Mouse (Mus musculus) gastrocnemius, adult 2 months (tissue): ENCODE data around the gene Tssk1. TPM values are rescaled to one million over a fixed set of nuclear protein-coding genes. Genes with fewer than 3 reads are reported as not detected.
A peak's percentile ranks its signal among the peaks of the same experiment; 100 is the strongest.

Source experiments
- DNase-seq: peaks from one replicate; pipeline ENCODE4 v3.0.0; 2022
- H3K27ac ChIP-seq: fragments of 200-600 bp; 2 replicates; pipeline ENCODE4 v1.8.1; 2022; ENCODE audit warnings: mild to moderate bottlenecking
- H3K4me3 ChIP-seq: fragments of 200-600 bp; 2 replicates; pipeline ENCODE4 v1.8.1; 2022; ENCODE audit warnings: mild to moderate bottlenecking, moderate library complexity
- CTCF ChIP-seq: fragments of 200-600 bp; IDR thresholded peaks from 2 replicates; pipeline ENCODE4 v1.8.1; 2022; ENCODE audit warnings: antibody characterized with exemption, mild to moderate bottlenecking, moderate library complexity
- intact Hi-C: fragments of 180-260 bp; cut with DNase I; formaldehyde crosslinking; loops from one replicate; pipeline ENCODE4 v1.15.1; 2025
- long read RNA-seq, 2 experiments: library from polyadenylated mRNA; stranded (forward); transcript quantifications; one replicate each; pipeline ENCODE4 v2.0.0; 2021
- total RNA-seq, 2 experiments: library from RNA; stranded (reverse); gene quantifications; 2 replicates each; pipeline ENCODE4 v1.2.3; 2021

The Tssk1 gene
- total RNA-seq: under 1 TPM; 0.10 to 0.17 TPM
- long read RNA-seq, experiment 1: 0 reads
- long read RNA-seq, experiment 2: 0 reads

DNA sequence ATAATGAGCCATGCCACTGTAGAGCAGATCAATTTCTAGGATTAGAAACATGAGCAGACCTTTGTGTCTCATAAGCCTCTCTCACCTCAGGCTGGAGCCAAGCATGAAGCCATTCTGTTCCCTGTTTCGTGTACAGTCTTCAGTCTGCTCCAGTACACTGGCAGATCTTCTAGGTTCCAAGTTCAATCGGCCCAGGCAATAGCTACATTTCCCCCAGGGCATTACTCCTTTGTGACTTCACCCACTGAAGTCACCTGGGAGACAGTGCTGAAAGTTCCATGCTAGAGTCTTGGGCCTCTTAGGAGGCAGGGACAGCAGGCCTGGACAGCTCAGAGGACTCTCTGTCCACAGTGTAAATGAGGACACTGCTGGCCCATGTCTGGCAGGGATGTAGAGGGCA, at the start of gene Tssk1:
TSS of gene Tssk1 (plus strand) at position 301 of the 400 bp plus-strand sequence.
- Histone ChIP-seq H3K27ac (peak within 1 kb of the TSS; percentile 48; the same call in 1 of the 2 replicates), H3K4me3 (no peak within 1 kb of the TSS)
- DNase-seq: no peak
- intact Hi-C loops: no loop called here
- no peak for TF ChIP-seq CTCF

DNA sequence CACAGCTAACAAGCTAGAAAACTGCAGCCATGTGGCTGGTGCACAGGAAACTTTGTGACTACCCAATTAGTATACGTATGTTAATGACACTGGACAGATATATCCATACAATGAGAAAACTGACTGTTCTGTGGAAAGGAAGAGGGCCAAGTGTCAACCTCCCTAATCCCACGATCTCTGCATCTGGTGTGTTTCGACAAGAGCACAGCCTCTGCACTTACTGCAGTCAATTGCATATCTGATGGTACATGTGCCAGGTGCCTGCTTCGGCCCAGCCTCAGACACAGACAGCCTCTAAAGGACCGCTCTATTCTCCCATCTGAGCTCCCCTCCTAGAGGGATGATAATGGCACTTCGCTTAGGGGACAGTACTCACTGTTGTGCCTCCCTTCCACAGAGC, 45.6 kb upstream of the Tssk1 start:
- intact Hi-C loops: no loop called here
- no peak overlapping the region for H3K4me3 ChIP-seq
- no peak overlapping the region for H3K27ac ChIP-seq
- no peak for TF ChIP-seq CTCF
- no peak for DNase-seq

DNA sequence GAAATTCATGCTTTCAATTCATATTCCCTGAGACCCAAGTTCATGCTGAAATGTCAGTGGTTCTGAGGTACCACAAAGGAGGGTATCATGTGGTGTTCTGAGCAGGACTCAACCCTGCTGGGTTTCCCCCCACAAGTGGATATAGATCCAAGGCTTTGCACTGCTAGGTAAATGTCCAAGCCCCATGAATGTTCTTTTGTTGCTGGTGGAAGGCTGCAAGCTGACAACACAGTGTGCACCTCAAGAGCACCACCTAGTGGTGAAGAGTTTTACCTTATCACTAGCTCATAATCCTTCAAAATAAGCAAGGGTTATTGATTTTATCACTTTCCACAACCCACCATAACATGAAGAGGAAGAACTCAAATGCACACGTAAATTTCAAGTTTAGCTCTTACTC, 45.1 kb upstream of the Tssk1 start:
- peak; percentile 85 for TF ChIP-seq CTCF
- intact Hi-C loops: no loop called here
- Histone ChIP-seq H3K4me3 (no peak overlapping the region), H3K27ac (no peak overlapping the region)
- peak; percentile 30 for DNase-seq

DNA sequence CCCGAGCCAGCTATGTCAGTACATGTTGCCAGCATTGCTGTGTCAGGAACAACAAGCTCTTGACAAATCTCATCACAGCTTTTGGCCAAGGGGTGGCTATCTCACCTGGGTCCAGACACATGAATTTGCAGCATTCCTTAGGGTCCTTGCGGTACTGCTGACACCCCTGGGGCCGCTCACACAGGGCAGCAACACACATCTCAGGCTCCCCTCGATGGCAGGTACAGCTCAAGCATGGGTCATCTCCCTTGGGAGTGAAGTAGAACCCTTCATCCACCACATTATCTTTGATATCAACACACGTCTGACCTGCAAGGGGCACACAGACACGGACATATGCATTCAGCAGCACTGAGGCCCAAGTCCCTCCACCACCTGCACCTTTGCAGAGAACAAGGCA, 44.5 kb upstream of the Tssk1 start:
- intact Hi-C loops: no loop called here

DNA sequence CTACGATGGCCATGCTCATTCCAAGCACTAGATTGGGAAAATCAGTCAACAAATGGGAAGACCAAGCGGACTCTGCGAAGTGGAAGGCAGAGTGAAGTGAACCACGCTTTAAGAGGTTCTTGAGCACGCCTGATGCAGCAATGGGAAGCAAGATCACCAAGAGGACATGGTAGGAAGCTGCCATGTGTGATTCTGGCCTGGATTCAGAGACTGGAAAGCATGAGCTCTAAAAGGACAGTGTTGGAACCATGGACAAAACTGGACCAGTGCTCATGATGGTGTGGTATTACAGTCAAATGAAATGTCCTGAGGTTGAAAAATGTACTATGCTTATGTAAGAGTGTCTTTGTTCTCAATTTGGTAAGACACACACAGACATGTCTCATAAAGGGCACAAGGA, 42.7 kb upstream of the Tssk1 start:
- intact Hi-C loops: no loop called here
- no peak for DNase-seq
- no peak overlapping the region for H3K4me3 ChIP-seq
- TF ChIP-seq CTCF: no peak
- H3K27ac ChIP-seq: no peak overlapping the region

More for the DNA sequence above, 44.5 kb upstream of the Tssk1 start:
- no peak for DNase-seq
- TF ChIP-seq CTCF: no peak
- Histone ChIP-seq H3K27ac (no peak overlapping the region), H3K4me3 (no peak overlapping the region)

DNA sequence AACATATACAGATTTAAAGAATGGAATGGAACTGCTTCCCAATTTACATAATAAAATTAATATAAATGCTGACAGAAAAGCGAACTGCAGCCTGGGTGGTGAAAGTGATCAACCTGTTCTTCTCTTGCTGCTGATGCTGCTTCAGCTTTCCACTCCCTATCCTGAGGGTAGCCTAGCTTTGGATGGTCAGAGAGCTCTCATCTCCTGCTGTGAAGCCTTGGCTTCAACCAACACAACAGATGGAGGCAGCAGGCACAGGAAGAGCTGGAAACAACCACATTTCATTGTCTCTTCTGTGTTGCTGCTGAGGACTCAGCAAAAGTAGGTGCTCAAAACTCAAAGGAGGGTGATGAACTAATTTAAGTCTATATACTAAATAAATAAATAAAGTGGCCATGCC, 42.2 kb upstream of the Tssk1 start:
- no peak for TF ChIP-seq CTCF
- DNase-seq: no peak
- intact Hi-C loops: no loop called here

DNA sequence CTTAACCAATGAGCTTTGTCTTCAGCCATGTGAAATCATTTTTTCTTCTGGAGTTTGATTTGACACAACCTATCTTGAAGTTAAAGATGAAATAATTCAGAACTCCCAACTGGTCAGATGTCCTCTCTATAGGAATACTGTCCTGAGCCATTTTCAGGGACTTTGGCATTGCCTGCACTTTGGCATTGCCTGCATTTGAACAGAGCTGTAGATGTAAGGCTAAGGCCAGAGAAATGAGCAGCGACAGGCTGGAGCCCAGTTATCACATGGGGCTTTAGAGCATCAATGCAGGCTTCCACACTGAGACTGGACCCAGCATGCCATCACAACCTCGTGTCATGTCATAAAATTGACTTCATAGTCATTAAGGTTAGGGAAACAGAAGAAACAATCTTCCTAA, 40.8 kb upstream of the Tssk1 start:
- no peak for DNase-seq
- no peak overlapping the region for H3K4me3 ChIP-seq
- H3K27ac ChIP-seq: no peak overlapping the region
- intact Hi-C loops: no loop called here
- no peak for TF ChIP-seq CTCF

More for the DNA sequence above, 42.2 kb upstream of the Tssk1 start:
- H3K27ac ChIP-seq: no peak overlapping the region
- no peak overlapping the region for H3K4me3 ChIP-seq

DNA sequence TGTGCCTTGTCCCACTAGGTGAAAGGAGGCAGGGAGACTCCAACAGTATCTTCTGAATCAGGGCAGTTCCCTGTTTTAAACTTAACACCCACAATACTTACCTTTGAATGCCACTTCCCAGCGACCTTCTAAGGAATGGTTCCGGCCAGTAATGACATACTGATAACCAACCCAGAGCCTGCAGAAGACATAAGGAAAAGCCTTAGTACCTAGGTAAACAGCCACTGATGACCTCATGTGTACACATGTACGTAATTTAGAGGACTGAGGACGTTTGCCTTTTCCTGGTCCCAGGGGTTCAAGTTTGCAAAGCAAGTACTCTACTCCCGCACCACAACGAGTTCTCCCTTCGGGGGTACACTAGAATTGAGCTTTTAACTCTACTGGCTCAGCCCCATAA, 36.9 kb upstream of the Tssk1 start:
- no peak for TF ChIP-seq CTCF
- no peak for DNase-seq
- intact Hi-C loops: loop anchor here (5.0 kb wide), 1 partner anchor 80 kb away; no protein-coding TSS in a partner anchor
- Histone ChIP-seq H3K27ac (no peak overlapping the region), H3K4me3 (no peak overlapping the region)

DNA sequence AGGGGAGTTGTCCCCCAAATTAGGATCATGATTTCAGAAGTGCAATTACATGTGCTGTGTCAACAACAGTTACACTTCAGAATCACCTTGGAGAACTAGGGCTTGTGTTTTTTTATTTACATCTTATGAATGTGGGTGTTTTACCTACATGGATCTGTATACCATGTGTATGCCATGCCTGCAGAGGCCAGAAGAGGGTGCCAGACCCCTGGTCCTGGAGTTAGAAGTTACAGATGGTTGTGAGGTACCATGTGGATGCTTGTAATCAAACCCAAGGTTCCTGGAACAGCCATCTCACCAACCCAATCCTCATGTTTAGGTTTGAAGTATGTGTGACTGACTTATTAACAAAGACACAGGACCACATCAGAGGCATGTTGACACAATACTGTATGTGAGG, 35.4 kb upstream of the Tssk1 start:
- H3K4me3 ChIP-seq: no peak overlapping the region
- no peak overlapping the region for H3K27ac ChIP-seq
- TF ChIP-seq CTCF: peak; percentile 58
- no peak for DNase-seq
- intact Hi-C loops: loop anchor here (5.0 kb wide), 1 partner anchor 79 kb away; no protein-coding TSS in a partner anchor

DNA sequence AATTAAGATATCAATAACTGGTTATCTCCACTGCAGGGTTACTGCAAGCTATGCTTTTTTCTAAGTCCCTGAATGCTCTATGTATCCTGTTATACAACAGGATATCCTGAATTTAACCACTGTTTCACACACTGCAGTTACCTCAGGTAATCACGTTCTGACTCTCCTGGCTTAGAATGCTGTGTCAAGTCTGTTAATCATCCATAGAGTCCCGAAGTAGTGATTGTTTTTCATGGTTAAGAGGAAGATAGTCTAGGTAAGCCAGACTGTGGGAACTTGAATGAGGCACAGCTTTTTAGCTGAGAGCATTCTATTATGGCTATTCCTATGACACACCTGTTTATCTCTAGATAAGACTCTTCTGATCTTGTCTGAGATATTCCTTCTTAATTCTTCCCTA, 28.7 kb upstream of the Tssk1 start:
- Histone ChIP-seq H3K4me3 (no peak overlapping the region), H3K27ac (no peak overlapping the region)
- no peak for DNase-seq
- no peak for TF ChIP-seq CTCF
- intact Hi-C loops: no loop called here

DNA sequence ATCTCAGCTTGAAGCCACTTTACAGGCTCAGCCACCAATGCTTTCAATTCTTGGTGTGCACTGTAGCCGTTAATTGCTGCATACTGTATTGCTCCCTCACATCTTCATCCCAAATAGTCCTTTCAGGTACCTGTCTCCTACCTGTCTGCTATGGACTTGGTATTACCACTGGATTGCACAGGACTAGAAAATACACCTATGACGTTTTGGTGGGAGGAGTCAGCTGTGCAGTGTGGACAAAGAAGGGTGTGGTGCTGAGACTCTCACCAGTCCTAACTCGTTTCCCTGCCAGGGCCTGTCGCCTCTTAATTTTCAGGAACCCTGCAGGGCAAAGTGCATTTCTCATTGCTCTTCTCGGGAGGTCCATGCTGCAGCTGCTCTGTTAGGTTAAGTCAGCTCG, 28.3 kb upstream of the Tssk1 start:
- intact Hi-C loops: no loop called here
- no peak overlapping the region for H3K4me3 ChIP-seq
- TF ChIP-seq CTCF: no peak
- no peak overlapping the region for H3K27ac ChIP-seq
- DNase-seq: no peak

DNA sequence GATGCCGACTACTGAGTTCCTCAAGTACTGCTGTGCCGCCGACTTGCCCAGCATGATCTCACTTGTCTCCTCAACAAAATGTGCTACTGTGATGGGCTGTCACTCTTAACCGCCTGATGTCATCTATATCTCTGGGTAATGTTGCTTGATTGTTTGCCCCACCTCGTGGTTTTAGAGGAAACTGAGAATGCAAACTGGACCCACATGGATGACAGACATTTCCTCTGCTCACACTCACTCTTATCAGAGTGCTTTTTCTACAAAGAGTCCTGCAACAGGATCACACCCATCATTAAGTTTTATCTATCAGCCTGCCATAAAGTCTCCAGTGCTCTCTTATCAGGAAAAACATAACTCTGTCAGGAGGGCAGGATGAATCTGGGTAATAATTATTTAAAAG, 22.8 kb upstream of the Tssk1 start:
- H3K27ac ChIP-seq: no peak overlapping the region
- H3K4me3 ChIP-seq: no peak overlapping the region
- intact Hi-C loops: no loop called here
- DNase-seq: no peak
- no peak for TF ChIP-seq CTCF

DNA sequence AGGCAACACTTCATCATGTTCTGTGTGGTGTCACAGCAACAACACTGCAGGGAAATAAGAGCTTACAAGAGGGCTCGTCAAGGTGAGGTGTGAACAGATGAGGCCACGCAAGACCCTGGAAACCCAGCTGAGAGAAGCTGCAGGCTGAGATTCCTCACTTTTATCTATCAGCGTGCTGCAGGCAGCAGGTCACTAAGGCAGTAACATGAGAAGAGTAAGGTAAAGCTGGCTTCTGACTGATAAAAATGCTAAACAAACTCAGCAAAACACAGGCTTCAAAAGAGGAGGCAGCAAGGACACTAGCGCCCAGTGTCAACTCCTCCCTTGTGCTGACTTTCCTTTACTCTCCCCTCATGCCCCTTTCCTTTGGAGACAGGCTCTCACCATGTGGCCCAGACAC, 21.0 kb upstream of the Tssk1 start:
- intact Hi-C loops: no loop called here
- DNase-seq: no peak
- no peak overlapping the region for H3K4me3 ChIP-seq
- H3K27ac ChIP-seq: 0 out of 2 replicates have a peak overlapping the region, but pooled peaks have one; percentile 16
- TF ChIP-seq CTCF: no peak

DNA sequence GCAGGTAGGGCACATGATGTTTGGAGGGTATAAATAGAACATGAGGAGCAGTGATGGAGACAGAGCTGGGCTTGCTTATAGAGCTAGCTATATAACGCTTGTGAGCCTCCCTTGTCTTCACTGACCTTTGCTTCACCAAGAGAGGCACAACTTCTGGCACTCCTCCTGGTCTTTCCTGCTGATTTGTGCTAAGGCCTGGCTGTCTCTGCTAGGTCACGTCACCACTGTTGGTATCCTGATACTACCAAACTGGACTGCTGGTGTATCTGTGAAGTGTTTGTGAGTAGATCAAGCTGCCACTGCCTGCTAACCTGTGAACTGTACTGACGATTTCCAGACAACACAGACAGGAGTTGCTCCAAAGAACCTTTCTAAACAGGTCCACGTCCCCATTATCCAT, 18.8 kb upstream of the Tssk1 start:
- intact Hi-C loops: no loop called here
- peak overlapping the region; percentile 31 for H3K27ac ChIP-seq
- peak; percentile 51 for DNase-seq

More for the DNA sequence above, 18.8 kb upstream of the Tssk1 start:
- no peak for TF ChIP-seq CTCF
- H3K4me3 ChIP-seq: no peak overlapping the region
